Mouse (Mus musculus): ENCODE results near the gene Hoxb3.

Hoxb3 gene

GRCm38 (mm10) chr11:96323154-96323553 is at the start of gene Hoxb3:
Gene Hoxb3, plus strand, starts transcription at chr11:96323326.
- DNase-seq (ENCODE audit: low spot score) = no peak

- no peak for DNase-seq (ENCODE audit: low spot score)
These were observed 48.7 kb upstream of the Hoxb3 start for GRCm38 (mm10) chr11:96274428-96274827.

- DNase-seq (ENCODE audit: low spot score) = no peak
These were observed 47.2 kb upstream of the Hoxb3 start for GRCm38 (mm10) chr11:96275896-96276295.

DNA sequence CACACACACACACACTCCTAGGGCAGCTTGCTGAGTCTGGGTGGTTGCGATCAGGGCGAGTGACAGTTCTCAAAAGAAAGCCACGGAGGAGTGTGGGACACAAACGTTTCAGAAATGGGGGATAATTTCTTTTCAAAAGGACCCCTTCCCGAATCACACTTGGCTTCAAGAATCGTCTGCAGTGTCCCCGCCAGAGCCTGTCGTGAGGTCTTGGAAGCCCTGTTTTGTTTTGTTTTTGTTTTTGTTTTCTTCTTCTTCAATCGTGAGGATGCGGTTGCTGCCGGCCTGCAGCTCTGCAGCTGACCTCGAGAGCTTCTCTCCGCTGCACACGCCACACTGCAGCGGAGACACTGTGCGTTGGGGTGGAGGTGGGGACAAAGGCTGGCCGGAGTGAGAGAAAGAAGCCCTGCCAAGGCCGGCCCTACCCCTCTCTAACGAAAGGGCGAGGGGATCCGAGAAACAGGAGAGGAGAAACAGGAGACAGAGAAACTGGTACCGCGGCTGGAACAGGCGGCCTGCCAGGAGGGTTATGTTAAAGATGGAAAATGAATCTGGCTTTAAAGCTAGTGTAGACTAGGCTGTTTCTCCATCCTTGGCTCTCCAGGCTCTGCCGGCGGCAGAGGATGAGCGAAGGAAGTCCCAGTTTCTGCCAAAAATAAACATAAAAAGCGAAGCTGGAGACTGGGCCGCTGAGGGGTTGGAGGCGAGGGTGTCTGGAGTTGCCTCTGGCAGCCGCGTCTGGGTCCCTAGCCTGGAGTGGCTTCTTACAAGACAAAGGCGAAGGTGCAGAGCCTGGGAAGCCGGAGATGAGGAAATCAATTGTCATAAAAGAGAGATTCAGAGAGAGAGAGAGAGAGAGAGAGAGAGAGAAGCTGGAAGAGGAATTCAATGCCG is 45.7 kb upstream of the Hoxb3 start:
- no peak for DNase-seq (ENCODE audit: low spot score)

GRCm38 (mm10) chr11:96278324-96278723 is 44.8 kb upstream of the Hoxb3 start:
- DNase-seq (ENCODE audit: low spot score) = no peak

DNA sequence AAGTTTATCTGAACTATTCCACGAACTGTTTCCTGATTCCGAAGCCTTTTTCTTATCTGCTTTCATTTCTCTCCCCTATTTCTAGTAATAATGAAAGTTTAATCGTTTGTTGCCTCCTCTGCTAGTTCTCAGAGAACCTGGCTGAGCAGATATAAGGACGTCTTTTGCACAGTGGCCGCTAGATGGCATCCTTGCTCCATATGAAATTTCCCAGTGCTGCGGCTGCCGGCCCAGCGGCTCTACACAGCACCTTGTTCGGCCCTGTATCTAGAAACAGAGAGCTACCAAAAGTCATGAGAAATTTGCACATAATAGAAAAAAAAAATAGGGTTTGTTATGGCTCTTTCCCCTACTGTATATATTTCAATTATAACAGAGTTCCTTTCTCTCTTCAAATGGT is 44.4 kb upstream of the Hoxb3 start:
- peak; percentile 95 for DNase-seq (ENCODE audit: low spot score)

DNA sequence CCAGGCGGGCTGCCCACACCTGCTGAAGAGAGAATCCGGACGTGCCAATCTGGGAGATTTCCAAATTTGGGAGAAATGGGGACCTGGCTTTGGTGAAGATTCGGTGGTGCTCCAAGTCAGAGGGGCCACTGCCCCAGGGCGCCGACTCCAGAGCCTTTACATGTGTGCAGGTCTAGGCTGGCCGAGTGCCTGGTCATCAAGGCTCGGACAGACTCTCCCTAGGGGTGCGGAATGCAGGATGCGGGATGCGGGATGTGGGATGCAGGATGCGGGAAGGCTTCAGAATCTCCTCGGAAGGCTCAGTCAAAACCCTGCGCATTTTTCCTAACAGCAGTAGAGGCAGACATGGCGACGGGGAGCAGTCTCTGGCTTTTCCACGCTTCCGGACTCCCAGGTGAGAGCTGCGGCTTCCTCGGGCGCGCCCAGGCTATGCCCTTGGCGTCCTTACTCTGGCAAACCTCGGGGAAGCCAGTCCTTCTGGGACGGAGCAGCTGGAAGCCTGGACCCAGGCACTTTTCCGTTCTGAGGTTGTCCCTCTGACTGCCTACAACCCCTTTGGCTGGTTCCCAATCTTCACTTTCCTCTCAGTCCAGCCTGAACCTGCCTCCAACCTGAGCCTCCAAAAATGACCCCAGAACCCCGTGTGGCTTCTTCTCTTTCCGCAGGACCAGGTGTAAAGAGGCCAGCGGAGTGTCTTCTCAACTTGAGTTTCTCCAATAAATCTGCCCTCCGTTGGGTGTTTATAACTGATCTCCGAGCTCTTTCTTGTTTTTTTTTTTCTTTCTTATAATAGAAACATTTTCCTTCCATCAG is 43.5 kb upstream of the Hoxb3 start:
- no peak for DNase-seq (ENCODE audit: low spot score)

GRCm38 (mm10) chr11:96280399-96281378 is 42.4 kb upstream of the Hoxb3 start:
- DNase-seq (ENCODE audit: low spot score) = no peak

GRCm38 (mm10) chr11:96281396-96281795 is 41.7 kb upstream of the Hoxb3 start:
- no peak for DNase-seq (ENCODE audit: low spot score)

GRCm38 (mm10) chr11:96281855-96282570 is 41.1 kb upstream of the Hoxb3 start, which contains the start of gene Hoxb8:
Gene Hoxb8, plus strand, starts transcription at chr11:96281905.
- peak; percentile 79 for DNase-seq (ENCODE audit: low spot score)

DNA sequence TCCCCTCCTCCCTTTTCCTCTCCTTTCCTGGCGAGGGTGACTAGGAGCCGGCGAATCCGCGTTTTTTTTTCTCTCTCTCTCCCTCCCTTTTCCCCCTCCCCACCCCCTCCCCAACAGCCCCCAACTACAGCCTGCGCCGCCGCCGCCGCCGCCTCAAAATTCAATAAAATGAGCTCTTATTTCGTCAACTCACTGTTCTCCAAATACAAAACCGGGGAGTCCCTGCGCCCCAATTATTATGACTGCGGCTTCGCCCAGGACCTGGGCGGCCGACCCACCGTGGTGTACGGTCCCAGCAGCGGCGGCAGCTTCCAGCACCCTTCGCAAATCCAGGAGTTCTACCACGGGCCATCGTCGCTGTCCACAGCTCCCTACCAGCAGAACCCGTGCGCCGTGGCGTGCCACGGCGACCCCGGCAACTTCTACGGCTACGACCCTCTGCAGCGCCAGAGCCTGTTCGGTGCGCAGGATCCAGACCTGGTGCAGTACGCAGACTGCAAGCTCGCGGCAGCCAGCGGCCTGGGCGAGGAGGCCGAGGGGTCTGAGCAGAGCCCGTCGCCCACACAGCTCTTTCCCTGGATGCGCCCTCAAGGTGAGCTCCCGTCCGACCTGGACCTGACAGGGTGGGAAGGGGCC is 40.2 kb upstream of the Hoxb3 start:
- DNase-seq (ENCODE audit: low spot score) = no peak

GRCm38 (mm10) chr11:96284041-96284749 is 38.9 kb upstream of the Hoxb3 start:
- no peak for DNase-seq (ENCODE audit: low spot score)

DNA sequence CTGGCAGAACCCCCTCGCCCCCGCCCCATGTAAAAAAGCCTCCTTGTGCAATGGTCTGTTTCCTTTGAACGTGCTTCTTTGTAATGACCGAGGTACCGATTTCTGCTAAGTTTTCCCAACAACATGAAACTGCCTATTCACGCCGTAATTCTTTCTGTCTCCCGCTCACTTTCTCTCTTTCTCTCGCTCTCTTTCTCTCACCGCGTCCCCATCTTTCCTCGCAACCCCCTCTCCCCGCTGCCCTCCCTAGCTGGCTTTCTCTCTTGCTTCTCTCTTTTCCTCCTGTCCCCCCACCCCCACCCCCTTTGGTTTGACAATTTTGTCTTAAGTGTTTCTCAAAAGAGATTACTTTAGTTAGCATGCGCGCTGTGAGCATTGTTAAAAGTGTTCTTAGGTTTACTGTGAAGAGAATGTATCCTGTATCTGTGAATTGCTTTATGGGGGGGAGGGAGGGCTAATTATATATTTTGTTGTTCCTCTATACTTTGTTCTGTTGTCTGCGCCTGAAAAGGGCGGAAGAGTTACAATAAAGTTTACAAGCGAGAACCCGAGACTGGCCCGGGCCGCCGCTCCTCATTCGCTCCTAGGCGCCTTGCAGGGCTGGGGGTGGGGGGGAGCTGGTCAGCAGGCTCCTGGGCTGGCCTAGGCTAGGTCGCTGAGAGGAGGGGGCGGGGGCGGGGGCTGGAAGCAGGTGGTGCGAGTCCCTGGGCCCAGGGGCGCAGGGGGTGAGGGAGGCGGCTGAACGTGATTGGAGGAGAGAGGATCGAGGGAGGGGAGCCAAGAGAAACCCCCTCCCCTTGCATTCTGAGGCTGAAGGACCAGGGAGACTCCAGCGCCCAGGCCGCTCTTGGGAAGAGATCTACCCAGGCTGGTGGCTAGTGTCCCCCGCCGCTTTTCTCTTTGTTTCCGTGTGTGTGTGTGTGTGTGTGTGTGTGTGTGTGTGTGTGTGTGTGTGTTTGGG is 38.1 kb upstream of the Hoxb3 start:
- peak; percentile 87 for DNase-seq (ENCODE audit: low spot score)

GRCm38 (mm10) chr11:96285771-96286738 is 37.1 kb upstream of the Hoxb3 start, which contains the start of gene Hoxb7:
Gene Hoxb7, plus strand, starts transcription at chr11:96286623.
- peak; percentile 82 for DNase-seq (ENCODE audit: low spot score)

GRCm38 (mm10) chr11:96286739-96287385 is 36.3 kb upstream of the Hoxb3 start:
- DNase-seq (ENCODE audit: low spot score) = no peak

GRCm38 (mm10) chr11:96287411-96287810 is 35.7 kb upstream of the Hoxb3 start:
- DNase-seq (ENCODE audit: low spot score) = no peak
